8 mouse cellular contexts compared by ENCODE assay signal in genomic region chr13:23435676-23436075, GRCm38 (mm10). TPM values are rescaled to one million over a fixed set of nuclear protein-coding genes. Genes with fewer than 3 reads are reported as not detected.
DNase-seq lines count a peak whose midpoint lies in the region; ATAC-seq lines count a peak whose summit lies in the region.

No protein-coding gene starts in this region.

- 1% methylated on average over 12 of the region's 12 CpGs for WGBS in lung, embryonic 15.5 days
- 3% methylated on average over 12 of the region's 12 CpGs for WGBS in hindbrain, embryonic 16.5 days
- 2% methylated on average over 12 of the region's 12 CpGs for WGBS in midbrain, embryonic 16.5 days

- H3K9ac ChIP-seq in lung, embryonic 15.5 days, result peak overlapping the region; percentile 41
- H3K9ac ChIP-seq in hindbrain, embryonic 16.5 days (ENCODE audit: low read depth, low read length), result peak overlapping the region; percentile 49
- H3K9ac ChIP-seq in midbrain, embryonic 16.5 days (ENCODE audit: low read depth, low read length), result peak overlapping the region; percentile 49

- peak overlapping the region; percentile 48 for H3K4me3 ChIP-seq in lung, embryonic 15.5 days
- H3K4me3 ChIP-seq in hindbrain, embryonic 16.5 days (ENCODE audit: low read length), result peak overlapping the region; percentile 47
- H3K4me3 ChIP-seq in midbrain, embryonic 16.5 days (ENCODE audit: low read depth, low read length), result peak overlapping the region; percentile 45

- 0 out of 2 replicates have a peak overlapping the region, but pooled peaks have one; percentile 1 for H3K27ac ChIP-seq in lung, embryonic 15.5 days
- no peak overlapping the region for H3K27ac ChIP-seq in hindbrain, embryonic 16.5 days (ENCODE audit: low read depth, low read length)
- H3K27ac ChIP-seq in midbrain, embryonic 16.5 days (ENCODE audit: low read length), result no peak overlapping the region

- H3K4me1 ChIP-seq in lung, embryonic 15.5 days, result peaks cover 19% of the 10 kb centered on the region
- peaks cover 9% of the 10 kb centered on the region for H3K4me1 ChIP-seq in hindbrain, embryonic 16.5 days (ENCODE audit: control insufficient read depth, insufficient read depth, low read depth, low read length)
- H3K4me1 ChIP-seq in midbrain, embryonic 16.5 days (ENCODE audit: control insufficient read depth, insufficient read depth, low read length), result peaks cover 10% of the 10 kb centered on the region

- no peaks in the 10 kb centered on the region for H3K9me3 ChIP-seq in lung, embryonic 15.5 days
- no peaks in the 10 kb centered on the region for H3K9me3 ChIP-seq in hindbrain, embryonic 16.5 days (ENCODE audit: control insufficient read depth, low read length)
- H3K9me3 ChIP-seq in midbrain, embryonic 16.5 days (replicated peaks; ENCODE audit: control insufficient read depth, low read length, poor library complexity, severe bottlenecking), result no peaks in the 10 kb centered on the region

- intact Hi-C loops in left cerebral cortex, postnatal 36 days (cut with DNase I), result loop anchor here (2.0 to 10.0 kb wide), 3 partner anchors 83 to 1721 kb away; partner anchors contain the start of genes Hist1h2ai, Hist1h2bl and Hist1h3h

- H3K36me3 ChIP-seq in lung, embryonic 15.5 days, result no peaks in the 10 kb centered on the region
- H3K36me3 ChIP-seq in hindbrain, embryonic 16.5 days (ENCODE audit: control insufficient read depth, insufficient read depth, low read length), result no peaks in the 10 kb centered on the region
- no peaks in the 10 kb centered on the region for H3K36me3 ChIP-seq in midbrain, embryonic 16.5 days (ENCODE audit: control insufficient read depth, insufficient read depth, low read length)

- H3K4me2 ChIP-seq in lung, embryonic 15.5 days, result peak overlapping the region; percentile 74
- H3K4me2 ChIP-seq in hindbrain, embryonic 16.5 days (ENCODE audit: low read length), result peak overlapping the region; percentile 72
- peak overlapping the region; percentile 66 for H3K4me2 ChIP-seq in midbrain, embryonic 16.5 days (ENCODE audit: low read length)

- ATAC-seq in lung, embryonic 15.5 days (ENCODE audit: borderline replicate concordance, extremely low read depth, low FRiP score, low TSS enrichment), result no peak
- ATAC-seq in hindbrain, embryonic 16.5 days, result no peak
- no peak for ATAC-seq in midbrain, embryonic 16.5 days
- ATAC-seq in erythroid progenitor cell, adult 5-6 weeks (replicated peaks; ENCODE audit: low FRiP score, poor library complexity, severe bottlenecking), result no peak

- H3K27me3 ChIP-seq in lung, embryonic 15.5 days, result no peaks in the 10 kb centered on the region
- H3K27me3 ChIP-seq in hindbrain, embryonic 16.5 days (replicated peaks; ENCODE audit: control insufficient read depth, insufficient read depth, low read length), result no peaks in the 10 kb centered on the region
- H3K27me3 ChIP-seq in midbrain, embryonic 16.5 days (ENCODE audit: control insufficient read depth, insufficient read depth, low read depth, low read length), result no peaks in the 10 kb centered on the region

- no peak for DNase-seq in lung, adult 18-20 months
- DNase-seq in embryo, embryonic 10.5 days (ENCODE audit: low spot score), result peak; percentile 69
- DNase-seq in left cerebral cortex, postnatal 36 days (ENCODE audit: low spot score in 2 of 2), result no peak
- no peak for DNase-seq in right cerebral cortex, postnatal 36 days (ENCODE audit: low spot score in 2 of 2)

RNA-seq across cellular contexts. Expression of gene Abt1, which starts 12.0 kb away (rescaled TPM):
- 13.6 and 14.2 TPM in 2 replicates for polyA plus RNA-seq in lung, embryonic 15.5 days (2015; fragmentation: Nextera tagmentation; extraction: Ambion mirVana)
- 9.8 and 10.1 TPM in 2 replicates for polyA plus RNA-seq in hindbrain, embryonic 16.5 days (2015; fragmentation: Nextera tagmentation; extraction: Ambion mirVana)
- polyA plus RNA-seq in midbrain, embryonic 16.5 days (2015; fragmentation: Nextera tagmentation; extraction: Ambion mirVana), result 9.1 and 11.0 TPM in 2 replicates
- 1.1 and 2.1 TPM in 2 replicates for total RNA-seq in erythroid progenitor cell, adult 5-6 weeks (2015; ENCODE audit: low replicate concordance)
- 1.3 and 1.6 TPM in 2 replicates for total RNA-seq in erythroid progenitor cell, adult 5-6 weeks (2017; ENCODE audit: low replicate concordance)
- 1 to 10 TPM; 8.4 to 8.5 TPM for total RNA-seq in left cerebral cortex, postnatal 36 days (2021)

RNA-seq across cellular contexts. Expression of gene Btn1a1, which starts 30.0 kb away (rescaled TPM):
- polyA plus RNA-seq in lung, embryonic 15.5 days (2015; fragmentation: Nextera tagmentation; extraction: Ambion mirVana), result 0.14 and 0.26 TPM in 2 replicates
- 0.09 and 0.20 TPM in 2 replicates for polyA plus RNA-seq in hindbrain, embryonic 16.5 days (2015; fragmentation: Nextera tagmentation; extraction: Ambion mirVana)
- polyA plus RNA-seq in midbrain, embryonic 16.5 days (2015; fragmentation: Nextera tagmentation; extraction: Ambion mirVana), result 0.10 and 0.31 TPM in 2 replicates
- 1.4 and 4.2 TPM in 2 replicates for total RNA-seq in erythroid progenitor cell, adult 5-6 weeks (2015; ENCODE audit: low replicate concordance)
- total RNA-seq in erythroid progenitor cell, adult 5-6 weeks (2017; ENCODE audit: low replicate concordance), result 0.90 and 1.4 TPM in 2 replicates
- not detected for total RNA-seq in left cerebral cortex, postnatal 36 days (2021)

RNA-seq across cellular contexts. Expression of gene Btn2a2, which starts 53.0 kb away (rescaled TPM):
- 0.16 and 0.21 TPM in 2 replicates for polyA plus RNA-seq in lung, embryonic 15.5 days (2015; fragmentation: Nextera tagmentation; extraction: Ambion mirVana)
- polyA plus RNA-seq in hindbrain, embryonic 16.5 days (2015; fragmentation: Nextera tagmentation; extraction: Ambion mirVana), result 0.14 TPM in 1 of 2 replicates, not detected in the other
- polyA plus RNA-seq in midbrain, embryonic 16.5 days (2015; fragmentation: Nextera tagmentation; extraction: Ambion mirVana), result 0.15 TPM in 1 of 2 replicates, not detected in the other
- not detected in 2 replicates for total RNA-seq in erythroid progenitor cell, adult 5-6 weeks (2015; ENCODE audit: low replicate concordance)
- total RNA-seq in erythroid progenitor cell, adult 5-6 weeks (2017; ENCODE audit: low replicate concordance), result not detected in 2 replicates
- 1 to 10 TPM in 1 of 2 experiments, under 1 TPM in 1; 0.93 to 1.5 TPM for total RNA-seq in left cerebral cortex, postnatal 36 days (2021)
